Mouse (Mus musculus) testis, adult 2 months (tissue): ENCODE data around the gene Pde2a. TPM values are rescaled to one million over a fixed set of nuclear protein-coding genes. Genes with fewer than 3 reads are reported as not detected.

Source experiments
- H3K27ac ChIP-seq: fragments of 200-500 bp; 2 replicates; pipeline ENCODE4 v1.5.1; 2012; ENCODE audit warnings: low read depth, low read length; ENCODE audit not compliant: control insufficient read depth, insufficient read depth
- H3K27me3 ChIP-seq: fragments of 200-500 bp; 2 replicates; pipeline ENCODE4 v1.6.1; 2012; ENCODE audit warnings: mild to moderate bottlenecking, low read length, moderate library complexity; ENCODE audit not compliant: control insufficient read depth, insufficient read depth
- H3K36me3 ChIP-seq: fragments of 200-500 bp; 2 replicates; pipeline ENCODE4 v1.6.1; 2012; ENCODE audit warnings: mild to moderate bottlenecking, low read length; ENCODE audit not compliant: control insufficient read depth, insufficient read depth
- H3K4me1 ChIP-seq: fragments of 200-500 bp; 2 replicates; pipeline ENCODE4 v1.6.1; 2012; ENCODE audit warnings: low read length; ENCODE audit not compliant: control insufficient read depth, insufficient read depth
- H3K4me3 ChIP-seq: fragments of 200-500 bp; 2 replicates; pipeline ENCODE4 v1.5.1; 2012; ENCODE audit warnings: low read depth, mild to moderate bottlenecking, low read length, moderate library complexity, mixed read lengths; ENCODE audit not compliant: control insufficient read depth
- CTCF ChIP-seq: fragments of 200-500 bp; IDR thresholded peaks from 2 replicates; pipeline ENCODE4 v1.5.1; 2012; ENCODE audit warnings: low read depth, mild to moderate bottlenecking, inconsistent platforms, low read length, moderate library complexity; ENCODE audit not compliant: control insufficient read depth, insufficient read depth, insufficient replicate concordance
- POLR2A ChIP-seq: fragments of 200-500 bp; IDR thresholded peaks from 2 replicates; pipeline ENCODE4 v1.6.1; 2012; ENCODE audit warnings: low read depth, mild to moderate bottlenecking, inconsistent platforms, low read length, moderate library complexity; ENCODE audit not compliant: control insufficient read depth
- polyA plus RNA-seq: library from polyadenylated mRNA; depleted of rRNA; stranded (reverse); fragments of >200 nt; gene quantifications from 2 replicates; pipeline ENCODE4 v1.2.3, GENCODE M21; 2012

Pde2a gene
- polyA plus RNA-seq, 1 experiment: 7.4 TPM

DNA sequence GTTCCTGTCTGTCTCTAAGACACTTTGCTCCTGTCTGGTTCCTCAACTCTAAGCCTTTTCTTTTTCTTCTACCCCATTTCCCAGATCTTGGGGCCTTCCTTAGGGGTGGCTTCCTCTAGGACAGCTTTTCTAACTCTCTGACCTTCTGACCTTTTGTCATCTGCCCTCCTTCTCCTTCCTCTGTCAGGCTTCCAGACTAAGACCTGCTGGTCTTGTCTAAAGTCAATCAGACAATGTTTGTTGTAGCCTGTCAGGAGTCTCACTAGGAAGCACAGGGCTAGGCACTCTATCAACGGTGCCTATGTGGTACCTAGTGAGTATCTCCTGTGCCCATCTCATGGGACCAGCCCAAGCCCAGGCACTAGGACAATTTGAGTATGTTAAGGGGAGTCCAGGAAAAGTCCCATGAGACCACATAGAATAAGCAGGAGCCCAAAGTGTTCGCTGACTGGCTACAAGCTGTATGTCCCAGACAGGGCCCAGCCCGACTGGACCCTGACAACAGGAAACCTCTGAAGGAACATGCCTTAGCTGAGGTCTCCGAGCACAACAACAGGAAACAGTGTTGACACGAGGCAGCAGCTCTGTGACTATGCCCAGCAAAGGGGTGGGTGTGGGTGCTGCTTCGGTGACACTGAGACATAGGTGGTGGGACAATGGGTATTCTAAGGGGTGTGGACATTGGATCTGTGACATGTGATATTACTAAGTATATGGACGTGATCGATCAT, 44.5 kb downstream of the Pde2a start:
- Histone ChIP-seq H3K4me1 (peaks cover 12% of the 10 kb centered on the region), H3K36me3 (no peaks in the 10 kb centered on the region), H3K4me3 (peak overlapping the region; percentile 69), H3K27ac (no peak overlapping the region), H3K27me3 (no peaks in the 10 kb centered on the region)
- no peak for TF ChIP-seq CTCF
- no peak for TF ChIP-seq POLR2A

- no peak overlapping the region for H3K27ac ChIP-seq
- no peaks in the 10 kb centered on the region for H3K27me3 ChIP-seq
- no peak for TF ChIP-seq POLR2A
- H3K36me3 ChIP-seq: no peaks in the 10 kb centered on the region
- peaks cover 12% of the 10 kb centered on the region for H3K4me1 ChIP-seq
- peak overlapping the region; percentile 69; the same call in 1 of the 2 replicates for H3K4me3 ChIP-seq
Measured at GRCm38 (mm10) chr7:101466581-101467081, 45.1 kb downstream of the Pde2a start.

- Histone ChIP-seq H3K4me3 (no peak overlapping the region), H3K27ac (no peak overlapping the region), H3K4me1 (no peaks in the 10 kb centered on the region), H3K27me3 (no peaks in the 10 kb centered on the region), H3K36me3 (no peaks in the 10 kb centered on the region)
- TF ChIP-seq CTCF (no peak), POLR2A (no peak)
Measured at GRCm38 (mm10) chr7:101471423-101471822, 49.9 kb downstream of the Pde2a start.

- no peaks in the 10 kb centered on the region for H3K36me3 ChIP-seq
- H3K4me3 ChIP-seq: no peak overlapping the region
- TF ChIP-seq CTCF: no peak
- TF ChIP-seq POLR2A: no peak
- H3K27ac ChIP-seq: no peak overlapping the region
- H3K27me3 ChIP-seq: no peaks in the 10 kb centered on the region
- no peaks in the 10 kb centered on the region for H3K4me1 ChIP-seq
Measured at GRCm38 (mm10) chr7:101471968-101472480, 50.5 kb downstream of the Pde2a start.

GRCm38 (mm10) chr7:101472598-101473558, 51.4 kb downstream of the Pde2a start:
- Histone ChIP-seq H3K36me3 (no peaks in the 10 kb centered on the region), H3K4me1 (no peaks in the 10 kb centered on the region), H3K4me3 (no peak overlapping the region), H3K27me3 (no peaks in the 10 kb centered on the region), H3K27ac (no peak overlapping the region)
- TF ChIP-seq POLR2A: no peak
- TF ChIP-seq CTCF: no peak

- no peaks in the 10 kb centered on the region for H3K4me1 ChIP-seq
- H3K4me3 ChIP-seq: no peak overlapping the region
- no peak for TF ChIP-seq CTCF
- TF ChIP-seq POLR2A: no peak
- H3K27ac ChIP-seq: no peak overlapping the region
- H3K27me3 ChIP-seq: no peaks in the 10 kb centered on the region
- no peaks in the 10 kb centered on the region for H3K36me3 ChIP-seq
Measured at GRCm38 (mm10) chr7:101474399-101474811, 52.9 kb downstream of the Pde2a start.

DNA sequence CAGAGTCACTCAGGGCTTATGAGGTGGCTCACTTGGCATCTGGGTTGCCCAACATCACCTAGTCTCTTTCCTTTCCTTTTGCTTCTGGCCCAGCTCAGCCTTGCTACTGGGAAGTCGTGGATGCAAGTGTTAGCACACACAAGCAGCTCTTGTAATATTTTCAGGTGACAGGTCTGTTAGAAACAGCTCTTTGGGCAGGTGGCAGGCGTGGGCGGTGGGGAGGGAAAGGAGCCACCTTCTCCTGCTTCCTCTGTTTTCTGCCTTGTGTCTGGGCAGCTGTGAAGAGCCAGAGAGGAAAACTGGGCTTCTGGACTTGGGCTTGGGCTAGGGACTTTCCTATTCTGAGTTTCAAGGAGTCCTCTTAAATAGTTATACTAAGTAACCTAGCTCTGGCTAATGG, 54.5 kb downstream of the Pde2a start:
- Histone ChIP-seq H3K4me1 (no peaks in the 10 kb centered on the region), H3K27me3 (no peaks in the 10 kb centered on the region), H3K4me3 (no peak overlapping the region), H3K27ac (no peak overlapping the region), H3K36me3 (no peaks in the 10 kb centered on the region)
- no peak for TF ChIP-seq POLR2A
- TF ChIP-seq CTCF: no peak
